Mouse (Mus musculus): ENCODE results near the gene Urm1. TPM values are rescaled to one million over a fixed set of nuclear protein-coding genes. Genes with fewer than 3 reads are reported as not detected.
A peak's percentile ranks its signal among the peaks of the same experiment; 100 is the strongest.
"Not testable (repeated sequence)": the region's sequence is repeated elsewhere in the genome, so short reads cannot be mapped to it uniquely, and the experiment has no call there.

Gene Urm1
- polyA plus RNA-seq (2011; ENCODE audit: insufficient read length, low read depth, missing spikeins), result 42.0 and 44.5 TPM in 2 replicates

DNA sequence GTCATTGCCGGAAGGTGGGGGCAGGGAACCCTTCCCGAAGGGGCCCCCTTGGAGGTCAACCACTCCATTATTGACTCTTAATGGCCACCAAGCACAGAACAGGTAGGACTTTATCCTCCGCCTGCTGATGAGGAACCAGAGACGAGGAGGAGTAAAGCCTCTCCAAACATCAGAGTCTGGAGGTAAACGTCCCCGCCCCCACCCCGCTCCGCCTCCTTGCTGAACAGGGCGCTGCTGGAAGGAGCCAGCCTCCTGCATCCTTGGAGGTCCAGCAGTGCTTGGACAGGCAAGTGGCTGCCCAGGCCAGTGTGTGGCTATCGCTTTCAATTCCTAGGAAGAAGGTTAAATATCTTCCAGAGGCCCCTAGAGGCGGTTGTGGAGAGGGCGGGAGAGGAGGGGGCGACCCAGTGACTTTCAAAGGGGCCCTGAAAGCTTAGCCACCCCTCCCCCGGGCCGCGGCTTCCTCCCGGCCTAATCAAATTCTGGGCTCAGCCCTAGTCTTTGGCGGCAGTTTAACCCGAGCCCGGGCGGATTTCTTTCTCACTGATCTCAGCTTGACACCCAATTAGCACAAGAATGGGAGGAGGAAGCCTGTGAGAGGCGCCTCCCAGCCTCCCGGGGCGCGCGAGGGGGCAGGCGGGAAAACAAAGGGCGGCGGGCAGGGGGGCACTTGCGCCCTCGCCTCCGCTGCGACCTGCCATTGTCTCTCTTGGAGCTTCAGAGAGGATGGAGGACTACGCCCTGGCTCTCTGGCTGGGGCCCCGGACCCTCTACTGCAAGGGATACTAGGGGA is at the start of gene Urm1:
TSS of gene Urm1 (plus strand) at position 51 of the 793 bp plus-strand sequence.
- TF ChIP-seq CTCF (IDR thresholded peaks at IDR 0.05; ENCODE audit: borderline replicate concordance, insufficient read depth, low read length), result no peak
- TF ChIP-seq POLR2A (IDR thresholded peaks at IDR 0.05; ENCODE audit: low read depth, low read length), result peak; percentile 89
- H3K27ac ChIP-seq (ENCODE audit: insufficient read depth, low read length), result peak within 1 kb of the TSS; percentile 13; the same call in 1 of the 2 replicates
- H3K4me3 ChIP-seq (ENCODE audit: insufficient read depth, low read length), result peak within 1 kb of the TSS; percentile 22
- H3K4me1 ChIP-seq (ENCODE audit: control insufficient read depth, insufficient read depth, low read length), result peaks cover 3% of the 10 kb centered on the region; the same call in 1 of the 2 replicates

DNA sequence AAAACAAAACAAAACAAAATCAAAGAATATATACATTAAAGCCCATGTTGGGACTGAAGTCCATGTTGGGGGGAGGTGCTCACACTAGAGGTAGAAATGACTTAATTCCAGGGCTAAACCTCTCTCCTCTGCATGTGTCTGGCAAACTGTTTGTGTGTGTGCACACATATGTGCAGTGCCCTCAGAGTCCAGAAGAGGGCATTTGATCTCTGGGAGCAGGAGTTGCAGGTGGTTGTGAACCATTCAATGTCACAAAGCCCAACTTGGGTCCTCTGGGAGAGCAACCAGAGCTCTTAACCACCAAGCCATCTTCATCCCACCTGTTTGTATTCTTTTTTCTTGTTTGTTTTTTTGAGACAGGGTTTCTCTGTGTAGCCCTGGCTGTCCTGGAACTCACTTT is 49.7 kb upstream of the Urm1 start:
- Histone ChIP-seq H3K27ac (ENCODE audit: insufficient read depth, low read length) (no peak overlapping the region), H3K4me1 (ENCODE audit: control insufficient read depth, insufficient read depth, low read length) (peaks cover 9% of the 10 kb centered on the region), H3K4me3 (ENCODE audit: insufficient read depth, low read length) (no peak overlapping the region)
- TF ChIP-seq POLR2A (IDR thresholded peaks at IDR 0.05; ENCODE audit: low read depth, low read length) (no peak), CTCF (IDR thresholded peaks at IDR 0.05; ENCODE audit: borderline replicate concordance, insufficient read depth, low read length) (no peak)

DNA sequence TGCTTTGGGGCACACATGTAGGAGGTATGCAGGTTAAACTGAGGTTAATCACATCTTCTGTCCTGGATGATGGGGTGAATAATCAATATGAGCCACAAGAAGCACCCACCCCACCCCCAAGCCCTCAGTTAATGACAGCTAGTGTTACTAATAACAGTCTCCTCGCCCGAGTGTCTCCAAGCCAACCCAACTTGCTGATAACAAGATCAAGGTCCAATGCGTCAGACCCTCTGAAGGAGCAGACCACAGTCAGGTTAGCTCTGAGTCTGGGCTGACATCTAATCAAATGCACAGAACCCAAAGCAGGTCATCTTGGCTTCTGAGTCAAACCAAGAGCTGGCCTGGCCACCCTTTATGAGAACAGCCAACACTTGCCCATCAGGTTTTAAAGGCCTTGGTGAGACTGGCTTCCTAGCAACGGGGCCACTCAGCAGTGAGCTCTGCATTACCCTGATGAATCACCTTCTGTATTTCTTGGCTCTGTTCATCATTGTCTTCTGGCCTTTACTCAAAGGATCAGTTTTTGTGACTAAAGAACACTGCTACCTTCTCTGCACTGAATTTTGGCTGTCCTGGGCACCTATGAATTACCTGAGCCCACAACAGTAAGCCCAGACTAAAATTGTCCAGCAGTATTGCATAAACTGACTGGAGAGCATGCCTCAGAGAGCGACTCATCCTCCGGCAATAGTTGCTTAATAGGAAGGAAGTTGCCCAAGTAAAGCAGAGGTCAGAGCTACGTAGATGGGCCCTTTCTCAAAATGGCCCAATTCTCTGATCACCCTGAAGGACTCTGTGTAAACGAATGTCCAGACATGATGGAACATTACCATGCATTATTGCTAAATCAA is 48.0 kb upstream of the Urm1 start:
- H3K27ac ChIP-seq (ENCODE audit: insufficient read depth, low read length), result peak overlapping the region; percentile 52; the same call in 1 of the 2 replicates
- peaks cover 9% of the 10 kb centered on the region for H3K4me1 ChIP-seq (ENCODE audit: control insufficient read depth, insufficient read depth, low read length)
- TF ChIP-seq CTCF (IDR thresholded peaks at IDR 0.05; ENCODE audit: borderline replicate concordance, insufficient read depth, low read length) (no peak), POLR2A (IDR thresholded peaks at IDR 0.05; ENCODE audit: low read depth, low read length) (no peak)

DNA sequence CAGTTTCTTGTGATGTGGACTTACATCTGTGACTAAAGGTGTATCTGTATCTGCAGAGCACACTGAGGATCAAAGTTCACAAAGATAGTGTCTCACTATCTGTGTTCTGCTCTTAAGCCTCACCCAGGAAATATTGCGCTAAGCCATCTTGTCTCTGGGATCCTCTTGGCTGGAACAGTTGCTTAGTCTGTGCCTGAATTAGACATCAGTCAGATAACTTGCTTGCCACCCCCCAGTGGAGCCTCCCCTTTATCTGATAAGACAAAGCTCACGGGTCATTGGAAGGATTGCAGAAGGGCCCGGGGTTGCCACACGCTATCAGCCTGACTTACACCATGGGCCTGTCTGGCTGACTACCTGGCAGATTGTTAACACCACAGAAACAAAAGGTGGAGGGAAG is 46.6 kb upstream of the Urm1 start:
- peaks cover 9% of the 10 kb centered on the region for H3K4me1 ChIP-seq (ENCODE audit: control insufficient read depth, insufficient read depth, low read length)
- no peak overlapping the region for H3K4me3 ChIP-seq (ENCODE audit: insufficient read depth, low read length)
- no peak for TF ChIP-seq POLR2A (IDR thresholded peaks at IDR 0.05; ENCODE audit: low read depth, low read length)
- no peak overlapping the region for H3K27ac ChIP-seq (ENCODE audit: insufficient read depth, low read length)

More for the DNA sequence above, 48.0 kb upstream of the Urm1 start:
- H3K4me3 ChIP-seq (ENCODE audit: insufficient read depth, low read length), result no peak overlapping the region

DNA sequence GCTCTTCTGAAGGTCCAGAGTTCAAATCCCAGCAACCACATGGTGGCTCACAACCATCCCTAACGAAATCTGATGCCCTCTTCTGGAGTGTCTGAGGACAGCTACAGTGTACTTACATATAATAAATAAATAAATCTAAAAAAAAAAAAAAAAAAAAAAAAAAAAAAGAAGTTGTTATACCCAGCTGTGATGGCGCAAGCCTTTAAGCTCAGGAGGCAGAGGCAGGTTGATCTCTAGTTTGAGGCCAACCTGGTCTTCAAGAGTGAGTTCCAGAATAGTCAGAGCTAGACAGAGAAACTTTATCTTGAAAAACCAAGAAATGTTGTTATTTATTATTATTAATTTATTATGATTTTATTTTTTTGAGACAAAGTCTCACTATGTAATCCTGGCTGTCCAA is 38.6 kb upstream of the Urm1 start:
- H3K4me3 ChIP-seq (ENCODE audit: insufficient read depth, low read length); H3K27ac ChIP-seq (ENCODE audit: insufficient read depth, low read length): not testable (repeated sequence)

DNA sequence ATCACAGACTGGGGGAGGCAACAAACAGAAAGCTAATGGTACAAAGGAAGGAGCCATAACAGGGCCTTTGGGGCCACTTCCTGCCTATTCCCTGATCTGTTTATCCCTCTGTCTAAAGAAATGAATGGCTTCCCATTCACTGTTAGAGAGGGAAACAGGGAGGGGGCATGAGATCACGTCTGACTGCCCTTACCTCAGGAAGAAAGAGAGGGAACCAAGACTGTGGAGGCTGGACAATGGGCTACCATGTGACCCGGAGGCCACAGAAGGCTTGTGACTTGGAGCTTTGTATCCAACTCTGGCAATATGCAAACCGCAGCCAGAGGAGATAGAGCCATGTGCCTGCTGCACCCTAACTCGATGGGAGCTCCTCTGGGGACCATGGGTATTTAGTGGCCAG is 35.6 kb upstream of the Urm1 start:
- H3K27ac ChIP-seq (ENCODE audit: insufficient read depth, low read length), result no peak overlapping the region
- TF ChIP-seq CTCF (IDR thresholded peaks at IDR 0.05; ENCODE audit: borderline replicate concordance, insufficient read depth, low read length) (no peak), POLR2A (IDR thresholded peaks at IDR 0.05; ENCODE audit: low read depth, low read length) (no peak)
- no peak overlapping the region for H3K4me3 ChIP-seq (ENCODE audit: insufficient read depth, low read length)
- no peaks in the 10 kb centered on the region for H3K4me1 ChIP-seq (ENCODE audit: control insufficient read depth, insufficient read depth, low read length)

More for the DNA sequence above, 38.6 kb upstream of the Urm1 start:
- not testable (repeated sequence) for H3K4me1 ChIP-seq (ENCODE audit: control insufficient read depth, insufficient read depth, low read length)

DNA sequence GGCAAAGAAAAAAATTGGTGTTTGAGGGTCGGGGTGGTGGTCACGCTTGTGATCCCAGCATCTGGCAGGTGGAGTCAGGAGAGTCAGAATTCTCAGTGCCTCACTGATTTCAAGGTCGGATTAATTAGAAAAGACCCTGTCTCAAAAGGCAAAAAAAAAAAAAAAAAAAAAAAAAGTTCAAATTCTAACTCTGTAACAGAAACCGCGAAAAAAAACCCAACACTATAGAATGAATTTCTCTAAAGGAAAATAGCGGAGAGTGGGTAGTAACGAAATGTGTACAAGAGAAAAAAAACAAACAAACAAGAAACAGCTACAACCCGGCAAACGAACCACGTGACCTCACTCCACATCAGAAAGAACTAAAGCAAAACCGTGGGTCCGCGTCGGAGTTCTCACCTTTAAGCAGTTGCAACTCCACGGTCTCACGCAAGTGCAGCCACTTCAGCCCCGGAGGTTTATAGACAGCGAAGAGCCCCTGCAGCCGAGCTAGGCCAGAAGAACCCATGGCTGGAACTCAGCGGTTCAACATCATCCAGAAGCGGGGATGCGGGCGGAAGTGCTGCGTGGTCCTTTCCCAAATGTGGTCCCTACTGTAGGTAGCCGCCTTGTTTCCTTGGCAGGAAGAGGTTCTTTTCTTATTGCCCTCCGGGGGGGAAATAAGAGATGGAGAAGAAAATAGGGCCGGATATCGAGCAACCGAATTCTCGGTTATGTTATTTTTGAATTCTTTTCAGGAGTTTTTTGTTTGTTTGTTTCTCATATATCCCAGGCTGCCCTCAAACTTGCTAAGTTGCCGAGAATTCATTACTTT is 32.6 kb upstream of the Urm1 start, which contains the start of gene Coq4:
TSS of gene Coq4 (plus strand) at position 390 of the 814 bp plus-strand sequence.
- Histone ChIP-seq H3K27ac (ENCODE audit: insufficient read depth, low read length) (0 out of 2 replicates have a peak within 1 kb of the TSS, but pooled peaks have one; percentile 14), H3K4me3 (ENCODE audit: insufficient read depth, low read length) (peak within 1 kb of the TSS; percentile 96), H3K4me1 (ENCODE audit: control insufficient read depth, insufficient read depth, low read length) (no peaks in the 10 kb centered on the region)
- TF ChIP-seq POLR2A (IDR thresholded peaks at IDR 0.05; ENCODE audit: low read depth, low read length) (peak; percentile 81), CTCF (IDR thresholded peaks at IDR 0.05; ENCODE audit: borderline replicate concordance, insufficient read depth, low read length) (no peak)

DNA sequence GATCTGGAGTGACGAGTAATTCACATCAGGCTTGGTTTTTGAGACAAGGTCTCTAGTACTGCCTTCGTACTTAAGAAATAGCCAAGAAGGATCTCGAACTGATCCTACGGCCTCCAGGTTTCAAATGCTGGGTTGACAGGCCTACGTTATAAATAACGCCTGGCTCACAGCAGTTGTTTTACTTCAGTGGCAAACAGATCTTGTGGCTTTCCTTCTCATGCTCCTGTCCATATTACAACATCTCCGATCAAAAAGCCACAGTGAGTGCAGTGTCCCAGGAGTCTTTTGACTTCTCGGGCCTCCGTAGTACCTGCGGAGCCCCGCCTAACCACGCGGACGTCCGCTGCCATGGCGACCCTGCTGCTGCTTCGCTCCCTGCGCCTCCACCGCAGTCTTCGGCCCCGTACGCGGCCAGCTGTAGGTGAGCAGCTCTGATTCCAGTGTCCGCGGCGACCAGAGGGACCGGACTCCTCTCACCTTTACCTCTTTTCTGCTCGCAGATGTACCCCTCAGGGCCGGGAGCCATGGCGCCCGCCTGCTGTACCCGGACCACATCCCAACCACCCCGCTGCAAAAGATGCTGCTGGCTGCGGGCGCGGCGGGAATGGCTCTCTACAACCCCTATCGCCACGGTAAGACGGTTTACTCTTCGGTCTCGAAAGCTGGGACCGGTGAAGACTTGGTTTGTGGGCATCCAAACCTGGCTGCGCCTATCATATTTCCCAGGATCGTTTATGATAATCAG is 31.8 kb upstream of the Urm1 start, which contains the start of gene Trub2:
TSS of gene Trub2 (minus strand) at position 566 of the 745 bp plus-strand sequence.
- TF ChIP-seq POLR2A (IDR thresholded peaks at IDR 0.05; ENCODE audit: low read depth, low read length), result peak; percentile 63; the same call in 1 of the 2 replicates
- no peak for TF ChIP-seq CTCF (IDR thresholded peaks at IDR 0.05; ENCODE audit: borderline replicate concordance, insufficient read depth, low read length)
- Histone ChIP-seq H3K27ac (ENCODE audit: insufficient read depth, low read length) (0 out of 2 replicates have a peak within 1 kb of the TSS, but pooled peaks have one; percentile 14), H3K4me3 (ENCODE audit: insufficient read depth, low read length) (peak within 1 kb of the TSS; percentile 96), H3K4me1 (ENCODE audit: control insufficient read depth, insufficient read depth, low read length) (no peaks in the 10 kb centered on the region)
